Mouse (Mus musculus) lung, adult 18-20 months (tissue): ENCODE measurements around the gene Cpm.

Source experiments
- DNase-seq, 2 experiments: peaks; one replicate each; pipeline ENCODE4 v3.0.0; 2022; ENCODE audit warnings: mixed read lengths in 2 of 2

Cpm gene

DNA sequence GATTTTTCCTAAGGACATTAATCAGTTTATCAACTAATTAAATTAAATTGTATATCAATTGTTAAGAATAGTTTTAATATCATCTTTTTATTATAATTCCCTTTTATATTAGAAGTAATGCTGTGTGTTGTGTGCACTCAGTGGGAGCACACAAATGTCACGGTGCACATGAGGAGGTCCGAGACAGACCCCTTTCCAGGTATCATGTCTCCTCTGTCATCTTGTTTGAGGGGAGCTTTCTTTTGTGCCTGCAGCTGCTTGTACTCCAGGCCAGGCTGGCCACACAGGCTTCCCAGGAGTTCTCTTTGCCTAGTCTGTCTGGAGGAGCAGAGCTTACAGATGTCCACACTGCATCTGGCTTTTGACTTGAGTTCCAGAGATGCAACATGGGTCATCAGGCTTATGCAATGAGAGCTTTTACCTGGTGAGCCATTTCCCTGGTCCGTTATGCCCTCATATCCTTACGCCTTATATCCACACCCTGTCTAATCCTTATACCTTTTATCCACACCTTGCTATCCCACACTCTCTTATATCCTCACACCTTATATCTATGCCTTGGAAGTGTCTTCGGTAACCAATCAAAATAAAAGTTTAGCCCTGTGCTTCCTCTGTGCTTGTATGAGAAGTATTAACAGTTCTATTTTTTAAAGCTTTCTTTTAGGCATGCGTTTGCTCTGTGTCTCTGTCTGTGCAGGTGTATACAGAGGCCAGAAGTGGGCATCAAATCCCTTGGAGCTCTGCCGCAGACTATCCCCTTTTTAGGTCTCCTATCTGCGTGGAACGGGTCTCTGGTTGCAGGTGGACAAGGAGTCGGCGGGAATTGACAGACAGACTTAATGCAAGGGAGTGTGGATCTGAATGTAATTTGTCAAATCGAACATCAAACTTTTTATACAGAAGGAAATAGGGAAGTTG is 7.4 kb upstream of the Cpm start:
- no peak for DNase-seq

DNA sequence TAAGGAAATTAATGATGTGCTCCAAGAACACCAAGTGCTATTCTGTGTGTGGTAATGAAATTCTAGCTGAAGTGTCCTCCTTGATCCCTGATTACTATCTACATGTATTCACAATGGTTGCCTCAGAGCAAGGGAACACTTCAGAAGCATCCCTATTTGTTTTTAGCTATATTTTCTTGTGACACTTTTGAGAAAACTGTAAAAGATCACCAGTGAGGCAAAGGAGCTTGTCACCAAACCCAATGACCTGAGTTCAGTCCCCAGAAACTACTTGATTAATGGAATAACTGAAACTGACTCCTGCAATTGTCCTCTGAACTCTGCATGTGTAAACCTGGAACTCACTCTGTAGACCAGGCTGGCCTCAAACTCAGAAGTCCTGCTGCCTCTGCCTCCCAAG is 5.9 kb upstream of the Cpm start:
- no peak for DNase-seq

DNA sequence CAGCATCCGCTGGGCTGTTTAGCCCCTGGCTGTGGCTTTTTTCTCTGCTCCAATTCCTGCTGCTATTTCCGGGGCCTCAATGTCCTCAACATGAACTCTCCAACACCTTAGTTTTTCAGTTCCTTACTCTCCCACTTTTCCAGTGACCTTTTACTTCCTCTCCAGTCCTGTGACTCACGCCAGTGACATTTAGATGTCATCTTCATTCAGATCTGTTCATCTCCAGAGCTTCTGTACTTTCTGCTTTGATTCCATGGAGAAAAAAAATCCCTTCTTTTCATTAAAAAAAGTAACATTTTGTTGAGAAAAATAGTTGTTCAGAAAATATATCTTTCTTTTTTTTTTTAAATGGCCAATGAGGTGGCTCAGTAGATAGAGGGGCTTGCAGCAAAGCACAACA is 5.1 kb upstream of the Cpm start:
- no peak for DNase-seq

DNA sequence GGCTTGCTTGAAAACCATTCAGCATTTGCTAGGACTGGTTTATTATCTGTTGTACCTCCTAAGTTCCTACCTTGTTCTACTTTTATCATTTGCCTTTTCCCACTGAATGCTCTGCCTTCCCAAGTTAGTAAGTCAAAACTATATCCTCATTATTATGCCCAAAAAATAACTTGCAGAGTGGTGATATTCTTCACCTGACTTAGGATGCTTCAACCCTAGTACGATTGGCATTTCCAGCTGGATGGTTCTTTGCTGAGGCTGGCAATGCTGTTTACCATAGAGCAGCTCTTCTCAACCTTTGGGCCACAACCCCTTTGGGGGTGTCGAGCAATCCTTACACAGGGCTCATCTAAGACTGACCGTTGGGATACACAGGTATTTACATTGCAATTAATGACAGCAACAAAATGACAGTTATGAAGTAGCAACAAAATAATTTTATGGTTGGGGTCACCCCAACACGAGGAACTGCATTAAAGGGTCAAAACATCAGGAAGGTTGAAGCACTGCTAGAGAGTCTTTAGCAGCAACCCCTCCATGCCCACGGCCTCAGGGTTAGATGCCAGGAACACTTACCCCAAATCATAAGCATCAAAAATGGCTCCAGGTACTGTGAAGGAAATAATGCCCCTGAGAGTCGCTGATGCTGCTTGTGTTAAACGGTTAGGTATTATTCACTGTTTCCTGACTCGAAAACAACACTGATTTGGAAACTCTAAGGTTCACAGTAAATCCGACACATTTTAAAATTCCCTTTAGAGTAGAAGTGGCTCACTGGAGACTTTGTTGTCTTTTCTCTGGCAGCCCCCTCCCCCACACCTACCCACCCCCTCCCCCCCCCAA is 4.4 kb upstream of the Cpm start:
- DNase-seq, result no peak

DNA sequence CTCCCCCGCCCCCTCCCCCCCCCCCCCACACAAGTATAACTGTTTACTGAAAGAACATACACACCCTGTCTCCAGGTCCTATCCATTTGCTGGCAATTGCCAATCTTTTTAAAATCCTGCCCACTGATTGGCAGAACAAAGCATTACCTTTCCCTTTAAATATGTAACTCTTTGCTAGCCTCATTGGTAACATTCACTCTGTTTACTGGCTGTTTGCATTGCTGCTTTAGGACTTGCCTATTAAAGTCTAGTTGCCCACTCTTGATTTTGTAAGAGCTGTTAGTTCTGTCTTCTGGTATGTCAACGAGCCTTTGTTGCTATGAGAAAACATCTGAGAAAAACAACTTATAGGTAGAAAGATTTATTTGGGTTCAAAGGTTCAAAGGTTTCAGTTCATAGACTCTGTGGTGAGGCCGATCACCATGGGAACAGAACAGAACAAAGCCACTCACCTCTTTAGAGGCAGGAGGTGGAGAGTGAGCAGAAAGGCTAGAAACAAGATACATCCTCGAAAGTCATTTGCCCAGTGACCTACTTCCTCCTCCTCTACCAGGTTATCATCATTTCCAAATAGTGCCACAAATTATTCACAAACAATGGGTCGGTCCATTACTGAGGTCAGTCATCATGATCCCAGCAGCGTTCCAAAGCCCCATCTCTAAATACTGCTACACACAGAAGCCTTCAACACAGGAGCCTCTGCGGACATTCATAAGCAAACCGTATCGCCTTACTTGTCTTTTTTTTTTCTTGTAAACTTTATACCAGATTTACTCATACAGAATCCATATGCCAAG is 3.6 kb upstream of the Cpm start:
- DNase-seq, result peak in 1 of 2 experiments; percentile 38

DNA sequence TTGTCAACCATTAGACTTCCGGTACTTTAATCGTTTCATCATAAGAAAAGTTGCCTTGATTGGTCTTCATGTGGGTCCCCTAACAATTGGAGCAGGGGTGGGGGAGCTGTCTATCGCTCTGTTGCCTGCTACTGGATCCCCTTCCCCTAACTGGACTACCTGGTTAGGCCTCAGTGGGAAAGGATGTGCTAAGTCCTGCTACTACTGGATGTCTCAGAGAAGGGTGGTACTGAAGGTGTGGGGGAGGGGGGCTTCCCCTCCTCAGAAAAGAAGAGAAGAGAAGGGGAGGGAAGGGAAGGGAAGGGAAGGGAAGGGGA is 3.0 kb upstream of the Cpm start:
- no peak for DNase-seq

DNA sequence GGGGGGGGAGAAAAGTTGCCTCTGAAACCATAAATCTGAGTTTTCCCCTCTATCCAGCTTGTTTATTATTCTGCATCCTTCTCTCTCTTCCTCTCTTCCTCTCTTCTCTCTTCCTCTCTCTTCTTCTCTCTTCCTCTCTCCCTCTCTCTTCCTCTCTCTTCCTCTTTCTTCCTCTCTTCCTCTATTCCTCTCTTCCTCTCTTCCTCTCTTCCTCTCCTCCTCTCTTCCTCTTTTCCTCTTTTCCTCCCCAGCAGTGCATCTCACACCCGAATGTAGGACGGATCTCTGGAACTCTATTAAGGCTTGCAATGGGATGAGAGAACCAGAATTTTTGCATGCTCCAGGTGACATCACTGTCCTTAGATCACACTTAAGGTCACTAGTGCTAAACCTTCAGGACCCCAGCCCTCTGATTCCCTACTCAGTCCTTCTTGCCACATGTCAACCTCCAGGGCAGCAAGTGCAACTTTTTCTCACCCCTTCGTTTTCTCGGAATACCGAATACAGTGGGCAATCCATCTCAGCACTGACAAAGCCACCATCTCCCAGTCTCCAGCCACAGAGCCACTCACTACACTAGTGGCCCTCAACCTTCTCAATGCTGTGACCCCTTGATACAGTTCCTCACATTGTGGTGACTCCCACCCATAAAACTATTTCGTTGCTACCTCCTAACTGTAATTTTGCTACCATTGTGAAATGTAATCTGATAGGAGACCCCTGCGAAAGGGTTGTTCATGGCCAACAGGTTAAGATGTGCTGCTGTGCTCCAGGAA is 2.3 kb upstream of the Cpm start:
- DNase-seq, result no peak

DNA sequence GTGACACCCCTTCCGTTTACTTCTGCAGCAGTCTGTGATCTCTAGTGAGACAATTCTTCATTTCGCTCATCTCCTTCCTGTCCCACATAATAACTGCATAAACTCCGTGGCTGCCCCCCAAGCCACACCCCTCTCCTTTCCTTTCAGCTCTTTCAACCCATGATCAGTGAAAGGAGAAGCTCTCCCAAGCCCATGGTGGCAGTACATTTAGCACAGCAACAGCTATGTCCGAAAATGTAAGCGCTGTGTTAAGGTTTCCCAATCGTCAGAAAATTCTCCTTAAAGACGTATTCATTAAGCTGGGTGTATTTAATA is 1.7 kb upstream of the Cpm start:
- DNase-seq, result no peak

DNA sequence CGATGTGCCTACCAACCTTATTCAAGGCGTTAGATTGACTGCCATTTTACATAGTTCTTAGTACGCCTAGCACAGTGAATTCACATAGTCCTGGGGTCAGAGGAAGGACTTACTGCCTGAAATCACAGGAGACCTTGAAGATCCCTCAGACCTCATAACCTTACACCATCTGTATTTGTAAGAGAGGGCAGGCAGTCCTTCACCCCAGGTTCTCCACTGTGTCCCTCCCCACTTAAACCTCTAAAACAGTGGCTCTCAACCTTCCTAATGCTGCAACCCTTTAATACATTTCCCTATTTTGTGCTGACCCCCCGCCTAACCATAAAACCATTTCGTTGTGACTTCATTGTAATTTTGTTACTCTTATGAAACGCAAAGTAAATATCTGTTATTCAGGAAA is 1.4 kb upstream of the Cpm start:
- no peak for DNase-seq

DNA sequence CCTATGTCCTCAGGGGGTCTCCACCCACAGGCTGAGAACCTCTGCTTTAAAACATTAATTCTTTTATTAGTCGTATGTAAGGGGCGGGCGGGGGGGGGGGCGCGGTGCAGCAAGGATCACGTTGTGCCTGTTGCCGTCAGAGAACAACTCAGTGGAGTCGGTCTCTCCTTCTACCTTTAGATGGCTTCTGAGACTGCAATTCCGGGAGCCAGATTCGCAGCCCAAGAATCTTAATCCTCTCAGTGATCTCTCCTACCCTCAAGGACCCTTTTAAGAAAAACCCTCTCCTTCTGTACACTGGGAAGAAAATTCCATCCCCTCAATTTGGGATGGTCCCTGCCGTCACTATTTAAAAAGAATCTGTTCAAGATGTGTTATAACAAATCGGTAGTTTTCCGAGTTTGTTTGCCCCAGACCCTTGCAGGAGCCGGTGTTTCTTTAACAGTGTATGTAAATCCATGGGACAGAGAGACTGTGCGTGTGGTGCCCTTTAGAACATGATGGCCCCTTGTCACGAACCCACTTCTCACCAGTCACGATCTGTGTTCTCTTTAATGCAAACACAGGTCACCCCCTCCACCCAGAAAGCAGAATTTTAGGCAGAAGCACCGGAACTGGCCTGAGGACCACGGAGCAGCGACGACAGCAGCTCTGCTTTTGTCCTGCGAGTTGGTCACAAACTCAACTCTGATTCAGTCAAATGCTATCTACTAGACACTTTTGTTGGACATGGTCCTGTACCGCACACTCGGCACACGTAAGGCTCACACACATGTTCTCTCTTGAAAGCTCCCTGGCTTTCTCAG is 734 bp upstream of the Cpm start:
- no peak for DNase-seq

DNA sequence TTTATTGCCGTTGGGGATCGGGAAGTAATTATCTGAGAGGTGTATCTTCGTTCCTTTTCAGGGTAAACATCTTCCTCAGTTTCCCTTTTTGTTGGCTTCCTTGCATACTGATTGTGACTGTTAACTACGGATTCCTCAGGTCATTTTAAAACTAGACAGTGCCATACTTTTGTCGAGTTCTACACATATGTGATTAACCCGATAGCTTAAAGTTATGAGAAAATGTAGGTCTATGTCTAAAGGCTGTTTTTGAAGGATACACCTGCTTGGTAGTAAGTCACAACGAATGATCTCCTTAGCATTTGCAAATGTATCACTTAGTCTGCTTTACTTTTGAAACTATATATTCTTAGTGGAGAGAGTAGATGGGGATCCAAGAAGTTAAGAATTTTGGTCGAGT is 876 bp downstream of the Cpm start:
- DNase-seq, result no peak

DNA sequence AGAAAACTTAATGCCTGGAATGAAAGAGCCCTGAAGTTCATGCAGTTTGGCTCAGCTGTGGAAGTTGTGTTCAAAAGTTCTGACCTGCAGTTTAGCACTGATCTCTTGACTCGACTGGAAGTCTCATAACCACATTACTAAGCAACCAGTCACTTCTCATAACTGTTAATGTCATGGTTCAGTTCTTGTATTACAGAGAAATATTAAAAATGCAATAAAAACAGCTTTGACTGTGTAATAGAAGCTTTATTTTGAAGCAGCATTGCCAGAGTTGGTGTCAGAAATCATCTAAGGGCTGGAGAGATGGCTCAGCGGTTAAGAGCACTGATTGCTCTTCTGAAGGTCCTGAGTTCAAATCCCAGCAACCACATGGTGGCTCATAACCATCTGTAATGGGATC is 1.5 kb downstream of the Cpm start:
- no peak for DNase-seq

DNA sequence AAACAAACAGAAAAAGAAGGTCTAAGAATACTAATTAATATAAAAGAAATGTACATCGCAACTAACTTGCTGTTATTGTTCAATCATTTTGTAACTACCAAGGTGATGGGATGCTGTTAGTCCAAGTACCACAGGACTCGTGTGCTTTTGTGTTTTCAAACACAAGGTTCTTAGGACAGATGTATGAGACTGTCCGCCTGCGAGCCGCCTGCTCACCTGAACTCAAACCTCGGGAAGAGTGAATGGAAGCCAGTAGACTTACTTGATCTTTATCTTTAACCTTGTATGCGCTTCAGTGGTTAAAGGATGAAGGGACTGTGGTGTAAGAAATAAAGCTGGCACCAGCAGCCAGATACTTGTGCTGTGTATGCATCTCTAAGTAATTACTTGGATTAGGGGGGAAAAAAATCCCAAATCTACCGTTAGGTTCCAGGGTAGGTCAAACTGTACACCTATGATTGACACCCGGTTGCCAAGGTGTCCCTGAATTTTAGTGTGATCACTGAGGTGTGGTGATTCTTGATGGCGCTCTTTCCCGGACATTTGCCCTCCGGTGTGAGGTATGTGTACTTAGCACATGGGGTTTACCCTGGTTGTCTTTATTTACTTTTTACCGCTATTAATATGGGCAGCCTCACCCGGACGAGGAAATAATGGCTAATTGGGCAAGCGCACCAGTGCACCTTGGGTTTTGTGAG is 2.4 kb downstream of the Cpm start:
- no peak for DNase-seq

DNA sequence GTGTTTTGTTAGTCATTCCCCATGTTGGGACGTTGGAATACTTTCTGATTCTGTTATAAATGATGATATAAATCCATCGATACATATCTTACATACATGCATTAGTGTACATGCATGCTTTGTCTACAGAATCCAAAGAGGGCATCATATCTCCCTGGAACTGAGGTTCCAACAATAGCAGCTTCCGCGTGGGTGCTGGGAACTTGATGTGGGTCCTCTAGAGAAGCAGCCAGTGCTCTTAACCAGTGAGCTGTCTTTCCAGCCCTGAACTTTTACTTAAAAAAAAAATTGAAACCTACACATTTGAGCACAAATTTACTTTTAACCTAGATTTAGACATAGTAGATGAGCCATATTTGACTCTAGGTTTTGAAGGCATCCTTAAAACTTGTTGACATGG is 3.1 kb downstream of the Cpm start:
- DNase-seq, result no peak

DNA sequence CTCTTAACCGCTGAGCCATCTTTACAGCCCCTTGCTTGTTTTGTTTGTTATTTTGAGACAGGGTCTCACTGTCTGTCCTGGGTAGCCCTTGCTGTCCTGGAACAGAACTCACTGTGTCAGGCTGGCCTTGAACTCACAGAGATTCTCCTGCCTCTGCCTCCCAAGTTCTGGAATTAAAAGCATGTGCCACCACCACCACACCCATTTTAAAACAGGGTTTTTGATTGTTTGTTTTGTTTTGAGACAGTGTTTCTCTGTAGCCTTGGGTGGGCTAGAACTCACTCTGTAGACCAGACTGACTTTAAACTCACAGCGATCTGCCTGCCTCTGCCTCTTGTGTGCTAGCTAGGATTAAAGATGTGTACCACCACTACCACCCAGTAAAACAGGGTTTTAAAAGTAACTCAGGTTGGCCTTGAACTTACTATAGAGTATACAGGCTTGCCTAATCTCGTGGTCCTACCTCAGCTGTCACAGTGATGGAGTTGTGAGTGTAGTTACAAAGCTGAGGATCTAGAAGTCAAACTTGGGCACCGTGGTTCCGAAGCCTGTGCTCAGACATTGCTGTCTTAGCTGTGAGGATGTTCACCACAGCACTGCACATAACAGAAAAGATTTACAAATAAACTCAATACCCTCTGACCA is 4.4 kb downstream of the Cpm start:
- DNase-seq, result no peak

DNA sequence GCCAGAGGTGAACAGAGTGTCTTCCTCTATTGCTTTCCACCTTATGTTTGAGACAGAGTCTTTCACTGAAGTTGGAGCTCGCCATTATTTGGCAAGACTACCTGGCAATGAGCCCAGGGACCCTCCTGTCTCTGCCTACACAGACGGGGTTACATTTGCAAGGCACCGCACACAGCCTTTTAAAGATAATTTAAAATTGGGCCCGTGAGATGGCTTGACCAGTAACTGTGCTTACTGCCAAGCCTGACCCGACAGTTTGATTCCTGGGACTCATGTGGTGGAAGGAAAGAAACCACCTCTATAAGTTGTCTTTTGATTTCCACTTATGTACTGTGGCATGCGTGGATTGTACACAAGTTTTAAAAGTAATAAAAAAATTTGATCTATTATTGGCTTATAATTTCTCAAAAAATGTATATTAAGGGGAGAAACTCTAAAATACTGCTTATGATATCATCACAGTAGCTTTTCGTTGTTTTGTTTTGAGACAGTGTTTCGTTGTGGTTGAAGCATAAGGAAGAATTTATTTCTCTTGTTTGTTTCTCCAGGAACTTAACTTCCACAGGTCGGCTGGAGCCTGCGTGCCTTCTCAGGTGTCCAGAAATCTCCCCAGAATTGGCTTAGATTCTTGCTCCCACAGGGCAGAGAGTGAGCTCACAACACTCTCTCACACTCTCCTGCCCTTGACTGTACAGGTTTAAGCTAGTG is 5.2 kb downstream of the Cpm start:
- no peak for DNase-seq

DNA sequence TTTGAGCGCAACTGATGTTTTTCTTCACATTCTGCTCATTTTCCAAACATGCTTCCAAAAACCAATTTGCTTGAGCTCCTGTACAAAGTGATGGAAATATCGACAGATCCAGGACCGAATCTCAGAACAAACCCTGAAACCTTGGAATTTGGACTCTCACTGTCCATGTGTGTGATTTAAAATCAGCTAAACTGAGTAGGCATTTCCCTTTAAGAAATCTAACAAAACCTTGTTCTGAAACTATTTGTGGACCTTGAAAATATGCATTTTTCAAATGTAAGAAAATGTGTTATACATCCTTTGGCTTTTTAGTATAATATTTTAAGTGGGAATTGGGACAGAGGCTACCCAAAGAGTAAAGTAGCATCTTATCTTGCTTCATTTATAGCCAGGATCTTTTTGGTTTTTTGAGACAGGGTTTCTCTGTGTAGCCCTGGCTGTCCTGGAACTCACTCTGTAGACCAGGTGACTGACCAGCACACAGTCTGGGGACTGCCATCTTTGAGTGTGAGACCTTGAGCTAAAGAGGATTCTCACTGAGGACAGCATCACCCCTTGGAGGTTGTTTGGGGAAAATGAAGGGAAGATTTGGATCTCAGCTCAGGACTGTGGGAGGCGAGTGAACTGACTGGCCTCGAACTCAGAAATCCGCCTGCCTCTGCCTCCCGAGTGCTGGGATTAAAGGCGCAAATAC is 5.9 kb downstream of the Cpm start:
- DNase-seq, result no peak

DNA sequence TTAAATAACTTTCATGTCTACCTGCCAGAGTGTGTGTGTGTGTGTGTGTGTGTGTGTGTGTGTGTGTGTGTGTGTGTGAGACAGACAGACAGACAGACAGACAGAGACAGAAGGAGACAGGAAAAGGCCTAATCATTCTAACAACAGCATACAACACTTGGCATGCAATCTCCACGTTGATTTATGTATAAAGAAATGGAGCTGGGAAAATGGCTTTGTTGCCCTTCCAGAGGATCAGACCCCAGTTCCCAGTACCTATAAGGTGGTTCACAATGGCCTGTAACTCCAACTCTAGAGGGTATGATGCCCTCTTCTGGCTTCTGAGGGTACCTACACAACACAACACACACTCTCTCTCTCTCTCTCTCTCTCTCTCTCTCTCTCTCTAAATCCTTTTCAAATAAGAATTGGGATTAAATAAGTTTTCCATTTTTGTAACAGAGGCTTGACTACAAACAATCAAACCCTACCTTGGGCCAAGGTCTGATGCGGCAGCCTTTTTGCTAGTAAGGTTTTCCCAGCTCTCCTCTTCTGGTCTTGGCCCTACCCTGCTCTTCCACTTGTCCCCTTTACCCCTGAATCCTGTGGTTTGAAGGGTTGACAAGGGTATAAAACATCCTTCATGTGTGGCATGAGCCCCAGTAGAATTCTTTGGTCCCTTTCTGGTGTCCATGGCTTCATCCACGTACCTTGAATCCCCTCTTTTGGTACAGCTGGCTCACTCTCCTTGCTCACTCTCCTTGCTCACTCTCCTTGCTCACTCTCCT is 6.7 kb downstream of the Cpm start:
- DNase-seq, result no peak
